Mouse (Mus musculus) fat pad, adult 2 months (tissue): Measurements from ENCODE around the gene Sntg2.

Experiments
- DNase-seq: peaks from one replicate; pipeline ENCODE4 v3.0.0-alpha.2; 2011; ENCODE audit warnings: low read depth, low spot score; ENCODE audit errors: extremely low read depth

Sntg2 gene

GRCm38 (mm10) chr12:30372933-30373501 is at the start of gene Sntg2:
Gene Sntg2 (minus strand): TSS chr12:30373375.
- DNase-seq: no peak

GRCm38 (mm10) chr12:30416547-30416946 is 43.4 kb upstream of the Sntg2 start:
- DNase-seq: no peak

- no peak for DNase-seq
These were observed 42.8 kb upstream of the Sntg2 start for GRCm38 (mm10) chr12:30415981-30416380.

- no peak for DNase-seq
These were observed 29.5 kb upstream of the Sntg2 start for GRCm38 (mm10) chr12:30402651-30403050.

DNA sequence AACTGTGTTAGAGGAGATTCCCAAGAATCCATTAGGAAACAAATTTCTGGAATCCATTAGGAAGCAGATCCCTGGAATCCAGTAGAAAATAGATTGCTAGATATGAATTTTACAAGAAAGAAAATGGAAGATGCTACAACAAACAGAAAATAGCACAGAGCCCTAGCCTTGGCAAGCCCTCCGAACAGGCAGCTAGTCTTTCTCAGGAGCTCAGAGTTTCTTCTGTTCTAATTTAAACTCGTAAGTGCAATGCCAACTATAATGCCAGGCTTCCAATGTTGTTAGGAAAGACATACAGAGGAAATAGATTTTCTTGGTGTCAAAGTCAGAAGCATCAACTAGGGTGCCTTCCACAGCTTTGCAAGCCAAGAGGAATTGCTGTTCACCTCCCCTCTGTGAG is 27.4 kb upstream of the Sntg2 start:
- no peak for DNase-seq

DNA sequence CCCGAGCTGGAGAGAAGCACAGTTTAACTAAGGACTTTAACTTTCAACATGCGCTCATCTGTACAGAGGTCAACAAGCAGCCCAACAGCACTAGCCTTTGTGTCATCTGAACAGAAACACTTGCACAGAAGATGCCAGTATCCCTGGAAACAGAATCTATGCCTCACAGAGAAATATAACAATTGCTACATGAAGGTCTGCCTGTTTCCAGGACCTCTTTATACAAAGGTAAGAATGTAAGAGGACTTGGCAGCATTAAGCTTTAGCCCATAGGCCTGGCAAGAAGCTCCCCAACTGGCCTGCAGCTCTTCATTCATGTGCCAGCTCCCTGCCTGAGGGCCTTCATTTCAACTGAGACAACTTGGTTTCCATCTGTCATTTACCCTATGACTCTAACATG is 26.9 kb upstream of the Sntg2 start:
- no peak for DNase-seq

- DNase-seq: no peak
These were observed 882 bp downstream of the Sntg2 start for GRCm38 (mm10) chr12:30372293-30372692.

DNA sequence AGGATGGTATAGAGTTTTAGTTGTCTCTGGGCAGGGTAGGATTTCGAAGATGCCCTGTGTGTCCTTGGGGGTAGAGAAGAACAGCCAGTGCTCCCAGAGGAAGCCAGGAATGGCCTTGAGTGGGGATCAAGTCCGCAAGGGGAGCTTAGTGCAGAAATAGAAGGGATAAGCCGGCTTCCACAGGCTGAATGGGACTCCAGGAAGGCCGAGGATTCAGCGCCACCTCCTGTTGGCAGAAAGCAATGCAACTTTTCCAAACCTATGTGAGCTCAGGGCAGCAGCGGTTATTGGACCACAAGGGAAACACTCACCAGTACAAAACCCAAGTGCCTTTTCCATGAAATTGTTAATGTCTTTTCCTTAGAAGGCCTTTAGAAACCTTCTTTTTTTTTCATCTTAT is 3.4 kb downstream of the Sntg2 start:
- no peak for DNase-seq

GRCm38 (mm10) chr12:30369141-30369540 is 4.0 kb downstream of the Sntg2 start:
- no peak for DNase-seq

GRCm38 (mm10) chr12:30362306-30362705 is 10.9 kb downstream of the Sntg2 start:
- DNase-seq: no peak

DNA sequence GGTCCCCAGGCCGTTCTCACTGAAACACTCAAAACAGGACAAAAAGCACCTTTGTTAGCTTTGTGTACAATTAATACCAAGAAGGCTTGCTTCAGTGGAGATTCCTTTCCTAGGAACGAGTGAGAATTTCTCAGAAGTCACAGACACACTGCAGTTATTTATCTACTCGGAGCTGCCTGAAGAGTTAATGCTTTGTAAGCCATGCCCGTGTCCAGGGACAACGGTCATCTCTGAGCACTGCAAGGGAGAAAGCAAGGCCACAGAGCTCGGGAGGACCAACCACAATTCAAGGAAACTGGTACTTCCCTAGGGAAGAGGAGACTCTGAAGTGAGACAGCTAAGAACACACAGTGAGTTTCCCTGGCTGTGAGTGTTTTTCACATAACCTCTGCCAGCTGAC is 15.5 kb downstream of the Sntg2 start:
- no peak for DNase-seq

GRCm38 (mm10) chr12:30352393-30352792 is 20.8 kb downstream of the Sntg2 start:
- no peak for DNase-seq

GRCm38 (mm10) chr12:30348036-30348435 is 25.1 kb downstream of the Sntg2 start:
- no peak for DNase-seq

GRCm38 (mm10) chr12:30347284-30347683 is 25.9 kb downstream of the Sntg2 start:
- DNase-seq: no peak

- no peak for DNase-seq
These were observed 28.4 kb downstream of the Sntg2 start for GRCm38 (mm10) chr12:30344806-30345205.

GRCm38 (mm10) chr12:30336301-30336700 is 36.9 kb downstream of the Sntg2 start:
- no peak for DNase-seq

DNA sequence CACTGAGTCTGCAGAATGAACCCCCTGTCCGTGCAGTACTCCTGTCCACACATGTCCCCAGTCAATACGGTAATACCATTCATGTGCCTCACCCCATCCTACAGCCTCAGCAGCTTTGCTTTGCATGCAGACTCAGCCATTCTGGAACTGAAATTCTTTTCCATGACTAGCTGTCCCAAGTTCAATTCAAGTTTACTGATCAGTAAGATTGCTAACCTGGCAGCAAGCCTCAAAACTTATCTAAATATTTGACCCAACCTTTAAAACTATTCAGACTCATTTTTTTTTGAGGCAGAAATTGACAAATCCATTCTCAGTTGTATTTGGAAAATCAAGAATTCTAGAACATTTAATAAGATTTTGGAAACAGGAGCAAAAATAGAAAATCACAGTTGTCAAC is 38.7 kb downstream of the Sntg2 start:
- no peak for DNase-seq

GRCm38 (mm10) chr12:30317971-30318370 is 55.2 kb downstream of the Sntg2 start:
- no peak for DNase-seq

DNA sequence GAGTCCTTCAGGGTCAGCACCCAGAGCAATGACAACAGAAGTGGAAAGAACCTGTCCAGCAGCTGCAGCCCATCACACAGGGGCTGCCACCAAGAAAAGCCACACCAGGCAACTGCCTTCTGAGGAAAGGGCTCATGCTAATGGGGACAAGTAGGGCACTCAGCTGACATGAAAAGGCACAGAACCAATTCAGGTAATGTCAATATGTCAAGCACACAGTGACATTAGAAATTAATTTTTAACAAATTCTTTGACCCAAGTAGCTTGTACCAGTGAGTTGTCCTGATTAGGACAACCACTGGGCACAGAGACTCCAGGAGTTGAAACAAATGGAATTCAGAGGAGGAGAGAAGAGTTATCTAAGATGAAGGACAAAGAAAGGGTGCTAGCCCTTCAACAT is 60.2 kb downstream of the Sntg2 start:
- no peak for DNase-seq

DNA sequence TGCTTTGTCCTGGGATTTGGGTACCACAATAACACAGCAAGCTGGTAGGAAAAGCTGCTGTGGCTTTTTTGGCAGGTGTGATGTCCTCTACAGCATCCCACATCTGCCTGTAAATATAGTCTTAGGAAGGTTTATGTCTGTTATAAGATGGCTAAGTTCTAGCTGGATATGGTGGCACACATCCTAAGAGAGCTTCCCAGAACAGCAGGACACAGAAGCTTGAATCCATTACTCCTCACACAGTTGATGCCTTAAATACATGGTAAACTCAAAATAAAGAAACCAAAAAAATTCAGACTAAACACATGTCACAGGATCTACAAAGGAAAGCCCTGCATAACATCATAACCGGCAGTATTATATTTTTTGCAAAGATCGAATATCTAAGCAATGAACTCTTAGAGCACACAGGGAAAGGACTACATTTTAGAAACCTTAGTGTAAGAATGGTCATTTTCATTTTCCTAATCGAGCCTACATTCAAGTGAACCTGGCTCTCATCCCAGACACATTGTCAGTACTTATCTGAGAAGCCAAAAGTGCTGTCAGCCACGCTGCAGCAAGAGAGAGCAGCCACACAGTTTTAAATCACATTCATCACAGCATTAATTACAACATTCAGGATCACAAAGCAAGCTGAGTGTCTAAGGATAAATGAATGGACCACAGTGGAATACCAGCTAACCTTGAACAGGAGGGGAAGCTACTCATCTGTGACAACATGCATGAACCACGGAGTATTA is 64.8 kb downstream of the Sntg2 start:
- DNase-seq: no peak

DNA sequence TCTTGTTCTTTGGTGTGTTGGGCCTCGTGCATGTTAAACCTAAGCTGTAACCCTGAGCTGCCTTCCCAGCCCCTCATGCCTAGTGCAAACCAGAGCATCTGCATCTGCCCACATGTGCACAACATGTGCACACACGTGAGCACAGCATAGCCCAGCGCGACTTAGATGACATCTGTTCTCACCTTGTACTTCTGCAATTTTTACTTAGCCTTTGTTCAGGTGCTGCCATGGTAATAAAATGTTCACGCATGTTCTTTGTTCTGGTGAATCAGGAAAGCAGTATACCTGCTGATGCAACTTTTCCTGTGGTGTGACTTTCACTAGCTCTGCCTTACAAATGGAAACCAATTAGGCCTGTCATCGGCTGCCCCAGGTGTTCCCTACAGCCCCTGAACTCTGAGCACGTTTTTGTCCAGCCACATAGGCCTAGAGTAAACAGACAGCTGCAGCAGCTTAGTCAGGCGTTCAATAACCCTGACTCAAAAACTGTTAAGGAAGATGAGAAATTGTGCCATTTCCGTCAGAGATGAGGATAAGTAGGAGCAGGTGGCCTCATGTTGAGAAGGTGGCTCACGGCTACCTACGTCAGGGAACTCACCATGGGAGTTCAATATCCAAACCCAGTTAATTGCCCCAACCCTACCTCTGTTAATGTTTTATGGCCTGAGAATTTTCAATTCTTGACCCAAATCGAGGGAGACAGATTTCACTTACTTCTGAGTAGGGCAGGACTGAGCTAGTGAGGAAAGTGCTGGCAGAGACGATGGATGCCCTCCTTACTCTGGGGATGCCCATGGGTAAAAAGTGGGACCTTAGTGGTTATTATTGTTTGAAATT is 80.2 kb downstream of the Sntg2 start:
- DNase-seq: no peak
